In genomic region chr3:35933405-35933777, GRCm38 (mm10) we compare ENCODE assay signal across 8 mouse cellular contexts. TPM values are rescaled to one million over a fixed set of nuclear protein-coding genes. Genes with fewer than 3 reads are reported as not detected.
DNase-seq lines count a peak whose midpoint lies in the region; ATAC-seq and TF ChIP-seq lines count a peak whose summit lies in the region.

No protein-coding gene starts in this region.

- intact Hi-C loops in gastrocnemius, postnatal 36 days (cut with DNase I), result loop anchor here (5.0 kb wide), 2 partner anchors 64 to 181 kb away; partner anchors contain the start of gene Atp11b

- ATAC-seq in G1E (ENCODE audit: extremely low read depth, insufficient number of reproducible peaks, low FRiP score, poor library complexity, severe bottlenecking), result peak; percentile 61; the same call in 1 of the 2 replicates
- peak; percentile 53 to 70 for ATAC-seq in hematopoietic stem cell, adult 5-6 weeks (replicated peaks in 1 of 2; ENCODE audit: insufficient read depth in 1 of 2, low FRiP score in 2 of 2, low TSS enrichment in 1 of 2, low read depth in 1 of 2, poor library complexity in 2 of 2, severe bottlenecking in 2 of 2)
- peak; percentile 35 for ATAC-seq in liver, embryonic 13.5 days (ENCODE audit: low read depth)

- H3K27me3 ChIP-seq in G1E (ENCODE audit: insufficient read depth, low read length), result no peaks in the 10 kb centered on the region
- no peaks in the 10 kb centered on the region for H3K27me3 ChIP-seq in liver, embryonic 13.5 days

- H3K4me1 ChIP-seq in G1E (ENCODE audit: insufficient read depth, low read depth, low read length), result peaks cover 40% of the 10 kb centered on the region
- H3K4me1 ChIP-seq in liver, embryonic 13.5 days (replicated peaks), result peaks cover 49% of the 10 kb centered on the region

- H3K36me3 ChIP-seq in G1E (replicated peaks), result peaks cover 47% of the 10 kb centered on the region
- peaks cover 14% of the 10 kb centered on the region for H3K36me3 ChIP-seq in liver, embryonic 13.5 days

- no peak for TF ChIP-seq CTCF in G1E (IDR thresholded peaks at IDR 0.05; ENCODE audit: low read depth, low read length)

- H3K27ac ChIP-seq in liver, embryonic 13.5 days, result peak overlapping the region; percentile 93

- peak; percentile 18 for DNase-seq in layer of hippocampus, adult 11-12 months (ENCODE audit: low spot score)
- no peak for DNase-seq in layer of hippocampus, postnatal 25 days (ENCODE audit: extremely low spot score in 1 of 2, low spot score in 1 of 2)
- DNase-seq in G1E (ENCODE audit: low spot score), result peak; percentile 45
- peak; percentile 59 for DNase-seq in embryo, embryonic 9.5 days (ENCODE audit: extremely low spot score)
- DNase-seq in liver, embryonic 13.5 days, result peak; percentile 55
- DNase-seq in natural killer cell, adult 2 months (ENCODE audit: low spot score in 2 of 2), result peak; percentile 29 to 45
- DNase-seq in gastrocnemius, postnatal 36 days, result no peak

- H3K9me3 ChIP-seq in G1E (replicated peaks), result no peaks in the 10 kb centered on the region
- H3K9me3 ChIP-seq in liver, embryonic 13.5 days (replicated peaks), result no peaks in the 10 kb centered on the region

- peak overlapping the region; percentile 100 for H3K9ac ChIP-seq in liver, embryonic 13.5 days

- peak overlapping the region; percentile 87 for H3K4me3 ChIP-seq in G1E (ENCODE audit: low read depth, low read length)
- peak overlapping the region; percentile 98 for H3K4me3 ChIP-seq in liver, embryonic 13.5 days (replicated peaks)

- 1% methylated on average over 14 of the region's 14 CpGs for WGBS in liver, embryonic 13.5 days (ENCODE audit: insufficient replicate concordance)

- peak overlapping the region; percentile 93 for H3K4me2 ChIP-seq in liver, embryonic 13.5 days

RNA-seq across cellular contexts. Expression of gene Dcun1d1, which starts 3.9 kb away (rescaled TPM):
- total RNA-seq in layer of hippocampus, postnatal 25 days (2021), result 10 to 100 TPM; 65.0 to 72.9 TPM
- 144 and 220 TPM in 2 replicates for total RNA-seq in G1E (2014; fragmentation: Nextera tagmentation)
- 89.7 and 136 TPM in 2 replicates for total RNA-seq in G1E (2017)
- 7.9 and 14.8 TPM in 2 replicates for polyA plus RNA-seq in G1E (2012)
- total RNA-seq in hematopoietic stem cell, adult 5-6 weeks (2017), result 476 and 482 TPM in 2 replicates
- polyA plus RNA-seq in liver, embryonic 13.5 days (2015; fragmentation: Nextera tagmentation; extraction: Ambion mirVana), result 98.7 and 125 TPM in 2 replicates
- 10 to 100 TPM; 76.0 to 76.4 TPM for total RNA-seq in gastrocnemius, postnatal 36 days (2021)

Comparison
In these comparisons a context has a peak if more than half of its experiments do, and no peak if none do; other contexts are left out.
1. DNase-seq: peak in layer of hippocampus, adult 11-12 months (single experiment), G1E (single experiment), embryo, embryonic 9.5 days (single experiment), liver, embryonic 13.5 days (single experiment) and natural killer cell, adult 2 months (2 of 2); none in layer of hippocampus, postnatal 25 days (0 of 2) and gastrocnemius, postnatal 36 days (0 of 2).
2. Peak in every context shown above with its lines, with median percentiles within 50 percentile points of each other: ATAC-seq.